Mouse (Mus musculus): ENCODE results near the gene Med23.

Gene Med23

GRCm38 (mm10) chr10:24886008-24886407 is 16.2 kb downstream of the Med23 start:
- peak; percentile 20 for DNase-seq

- DNase-seq = no peak
These were observed 18.6 kb downstream of the Med23 start for GRCm38 (mm10) chr10:24888343-24888742.

GRCm38 (mm10) chr10:24895927-24896326 is 26.1 kb downstream of the Med23 start:
- peak; percentile 45 for DNase-seq

- no peak for DNase-seq
These were observed 35.8 kb downstream of the Med23 start for GRCm38 (mm10) chr10:24905627-24906026.

- DNase-seq = no peak
These were observed 41.4 kb downstream of the Med23 start for GRCm38 (mm10) chr10:24911199-24911598.

GRCm38 (mm10) chr10:24912576-24912975 is 42.8 kb downstream of the Med23 start:
- DNase-seq = no peak

GRCm38 (mm10) chr10:24915486-24915885 is 45.7 kb downstream of the Med23 start:
- DNase-seq = no peak

- no peak for DNase-seq
These were observed 53.2 kb downstream of the Med23 start for GRCm38 (mm10) chr10:24922977-24923376.

GRCm38 (mm10) chr10:24924296-24924695 is 54.5 kb downstream of the Med23 start:
- DNase-seq = no peak

GRCm38 (mm10) chr10:24926380-24926779 is 56.6 kb downstream of the Med23 start:
- no peak for DNase-seq

- no peak for DNase-seq
These were observed 57.4 kb downstream of the Med23 start, which contains the start of gene Arg1 for GRCm38 (mm10) chr10:24926962-24927720. Arg1 (minus strand) TSS chr10:24927484.

GRCm38 (mm10) chr10:24928072-24928471 is 58.3 kb downstream of the Med23 start:
- no peak for DNase-seq

GRCm38 (mm10) chr10:24930143-24930542 is 60.4 kb downstream of the Med23 start:
- DNase-seq = no peak

GRCm38 (mm10) chr10:24947871-24948270 is 78.1 kb downstream of the Med23 start:
- DNase-seq = no peak

GRCm38 (mm10) chr10:24948278-24948677 is 78.5 kb downstream of the Med23 start:
- DNase-seq = no peak

GRCm38 (mm10) chr10:24950223-24950622 is 80.4 kb downstream of the Med23 start:
- no peak for DNase-seq

- no peak for DNase-seq
These were observed 81.8 kb downstream of the Med23 start for GRCm38 (mm10) chr10:24951575-24951974.

- no peak for DNase-seq
These were observed 82.8 kb downstream of the Med23 start for GRCm38 (mm10) chr10:24952549-24952948.

GRCm38 (mm10) chr10:24953876-24954275 is 84.1 kb downstream of the Med23 start:
- DNase-seq = no peak

GRCm38 (mm10) chr10:24958280-24959042 is 88.7 kb downstream of the Med23 start:
- DNase-seq = no peak

GRCm38 (mm10) chr10:24959043-24959916 is 89.5 kb downstream of the Med23 start:
- no peak for DNase-seq

- DNase-seq = no peak
These were observed 91.3 kb downstream of the Med23 start for GRCm38 (mm10) chr10:24961112-24961511.

- DNase-seq = no peak
These were observed 92.1 kb downstream of the Med23 start for GRCm38 (mm10) chr10:24961889-24962288.

Data from thymus, postnatal 14 days (tissue).